Mouse (Mus musculus) cerebellum, adult 2 months (tissue): Measurements from ENCODE around the gene Ahcyl2. TPM values are rescaled to one million over a fixed set of nuclear protein-coding genes. Genes with fewer than 3 reads are reported as not detected.
"Not testable (repeated sequence)": the region's sequence is repeated elsewhere in the genome, so short reads cannot be mapped to it uniquely, and the experiment has no call there.

Source experiments
- DNase-seq, 2 experiments: peaks; one replicate each; pipeline ENCODE4 v3.0.0; 2021
- H3K27ac ChIP-seq: fragments of 200-500 bp; 2 replicates; pipeline ENCODE4 v1.5.1; 2012; ENCODE audit warnings: low read length, control low read depth, inconsistent platforms; ENCODE audit not compliant: insufficient read depth
- H3K27me3 ChIP-seq: fragments of 200-500 bp; 2 replicates; pipeline ENCODE4 v1.6.1; 2012; ENCODE audit warnings: inconsistent platforms, mild to moderate bottlenecking, low read length, moderate library complexity; ENCODE audit not compliant: control insufficient read depth, insufficient read depth
- H3K4me1 ChIP-seq: fragments of 200-500 bp; 2 replicates; pipeline ENCODE4 v1.6.1; 2011; ENCODE audit warnings: low read length; ENCODE audit not compliant: control insufficient read depth, insufficient read depth
- H3K4me3 ChIP-seq: fragments of 200-500 bp; replicated peaks from 2 replicates; pipeline ENCODE3; 2011; ENCODE audit warnings: mild to moderate bottlenecking, low read depth, low read length, control low read depth; ENCODE audit not compliant: insufficient read depth
- CTCF ChIP-seq: fragments of 200-500 bp; IDR thresholded peaks from 2 replicates; pipeline ENCODE4 v1.5.1; 2011; ENCODE audit warnings: low read depth, mild to moderate bottlenecking, control low read depth, low read length, moderate library complexity, borderline replicate concordance; ENCODE audit not compliant: insufficient read depth
- POLR2A ChIP-seq: fragments of 200-500 bp; IDR thresholded peaks from 2 replicates; pipeline ENCODE4 v1.6.1; 2011; ENCODE audit warnings: low read length, control low read depth, borderline replicate concordance; ENCODE audit not compliant: insufficient read depth
- WGBS: fragments of 180-500 bp; shearing (Covaris S2); methylation state at CpG from one replicate; pipeline ENCODE4 v1.1.7; 2018; 5-methylcytosine and 5-hydroxymethylcytosine counted together
- polyA plus RNA-seq: library from polyadenylated mRNA; depleted of rRNA; stranded (reverse); fragments of >200 nt; gene quantifications from 2 replicates; pipeline ENCODE4 v1.2.3, GENCODE M21; 2012

Ahcyl2 gene
- polyA plus RNA-seq, 1 experiment: 123 TPM

- H3K27ac ChIP-seq: no peak overlapping the region
- no peaks in the 10 kb centered on the region for H3K4me1 ChIP-seq
- no peak for TF ChIP-seq CTCF
- TF ChIP-seq POLR2A: no peak
- no peak overlapping the region for H3K4me3 ChIP-seq
- no peaks in the 10 kb centered on the region for H3K27me3 ChIP-seq
- DNase-seq: no peak
- 71% methylated on average over 2 of the region's 2 CpGs for WGBS
These were observed 37.6 kb downstream of the Ahcyl2 start for GRCm38 (mm10) chr6:29805381-29805780.

- TF ChIP-seq POLR2A (no peak), CTCF (no peak)
- WGBS: 91% methylated on average over 2 of the region's 2 CpGs
- H3K27ac ChIP-seq: no peak overlapping the region
These were observed 44.3 kb downstream of the Ahcyl2 start for GRCm38 (mm10) chr6:29812076-29812475.

GRCm38 (mm10) chr6:29812651-29813050 lies 44.8 kb downstream of the Ahcyl2 start:
- 0% methylated on average over 1 of the region's 1 CpGs for WGBS
- Histone ChIP-seq H3K4me3 (no peak overlapping the region), H3K4me1 (no peaks in the 10 kb centered on the region; the same call in 1 of the 2 replicates), H3K27ac (no peak overlapping the region), H3K27me3 (no peaks in the 10 kb centered on the region)
- DNase-seq: peak in 1 of 2 experiments; percentile 55
- no peak for TF ChIP-seq POLR2A
- TF ChIP-seq CTCF: no peak

More at GRCm38 (mm10) chr6:29812076-29812475, 44.3 kb downstream of the Ahcyl2 start:
- no peaks in the 10 kb centered on the region for H3K27me3 ChIP-seq
- H3K4me3 ChIP-seq: no peak overlapping the region
- H3K4me1 ChIP-seq: no peaks in the 10 kb centered on the region; the same call in 1 of the 2 replicates
- DNase-seq: no peak

GRCm38 (mm10) chr6:29814616-29815015 lies 46.8 kb downstream of the Ahcyl2 start:
- Histone ChIP-seq H3K27ac (no peak overlapping the region), H3K4me3 (no peak overlapping the region), H3K4me1 (no peaks in the 10 kb centered on the region; the same call in 1 of the 2 replicates), H3K27me3 (no peaks in the 10 kb centered on the region)
- TF ChIP-seq CTCF (no peak), POLR2A (no peak)
- DNase-seq: peak in 1 of 2 experiments; percentile 59
- 20% methylated on average over 2 of the region's 2 CpGs for WGBS

GRCm38 (mm10) chr6:29815060-29815459 lies 47.2 kb downstream of the Ahcyl2 start:
- Histone ChIP-seq H3K27ac (no peak overlapping the region), H3K4me3 (no peak overlapping the region), H3K27me3 (no peaks in the 10 kb centered on the region), H3K4me1 (no peaks in the 10 kb centered on the region; the same call in 1 of the 2 replicates)
- TF ChIP-seq POLR2A (no peak), CTCF (no peak)
- no peak for DNase-seq
- 93% methylated on average over 3 of the region's 3 CpGs for WGBS

- H3K27me3 ChIP-seq: no peaks in the 10 kb centered on the region
- no peaks in the 10 kb centered on the region; the same call in 1 of the 2 replicates for H3K4me1 ChIP-seq
- H3K4me3 ChIP-seq: no peak overlapping the region
- no peak for TF ChIP-seq POLR2A
- TF ChIP-seq CTCF: no peak
- WGBS: 98% methylated on average over 2 of the region's 2 CpGs
- no peak overlapping the region for H3K27ac ChIP-seq
- no peak for DNase-seq
These were observed 47.8 kb downstream of the Ahcyl2 start for GRCm38 (mm10) chr6:29815634-29816033.

GRCm38 (mm10) chr6:29816371-29816770 lies 48.6 kb downstream of the Ahcyl2 start:
- H3K4me3 ChIP-seq, DNase-seq, H3K4me1 ChIP-seq, H3K27ac ChIP-seq, H3K27me3 ChIP-seq: not testable (repeated sequence)
- WGBS: 98% methylated on average over 12 of the region's 12 CpGs

GRCm38 (mm10) chr6:29819309-29819708 lies 51.5 kb downstream of the Ahcyl2 start:
- no peak overlapping the region for H3K4me3 ChIP-seq
- WGBS: 30% methylated on average over 3 of the region's 3 CpGs
- H3K27me3 ChIP-seq: no peaks in the 10 kb centered on the region
- H3K27ac ChIP-seq: no peak overlapping the region
- peak in 1 of 2 experiments; percentile 29 for DNase-seq
- TF ChIP-seq POLR2A: no peak
- TF ChIP-seq CTCF: peak; percentile 49; the same call in 1 of the 2 replicates
- H3K4me1 ChIP-seq: no peaks in the 10 kb centered on the region; the same call in 1 of the 2 replicates

- DNase-seq: no peak
- 77% methylated on average over 4 of the region's 4 CpGs for WGBS
- no peak overlapping the region for H3K4me3 ChIP-seq
- TF ChIP-seq CTCF (no peak), POLR2A (no peak)
- H3K4me1 ChIP-seq: no peaks in the 10 kb centered on the region; the same call in 1 of the 2 replicates
- H3K27ac ChIP-seq: no peak overlapping the region
- no peaks in the 10 kb centered on the region for H3K27me3 ChIP-seq
These were observed 52.5 kb downstream of the Ahcyl2 start for GRCm38 (mm10) chr6:29820314-29820713.
